Mouse (Mus musculus): Measurements from ENCODE around the gene Mfap1a. TPM values are rescaled to one million over a fixed set of nuclear protein-coding genes. Genes with fewer than 3 reads are reported as not detected.
"Not testable (repeated sequence)": the region's sequence is repeated elsewhere in the genome, so short reads cannot be mapped to it uniquely, and the experiment has no call there.

Mfap1a gene
- polyA plus RNA-seq, 1 experiment from 2014 or later, result 27.5 TPM

GRCm38 (mm10) chr2:121472783-121473182 is 33.7 kb downstream of the Mfap1a start:
- 95% methylated on average over 3 of the region's 3 CpGs for WGBS
- not testable (repeated sequence) for H3K27me3 ChIP-seq (ENCODE audit: control insufficient read depth, insufficient read depth, low read length); H3K9ac ChIP-seq (replicated peaks; ENCODE audit: low read depth, low read length); H3K9me3 ChIP-seq (ENCODE audit: control insufficient read depth, low read depth, low read length); H3K27ac ChIP-seq (ENCODE audit: low read length); H3K4me2 ChIP-seq (replicated peaks; ENCODE audit: low read depth, low read length); H3K36me3 ChIP-seq (ENCODE audit: control insufficient read depth, insufficient read depth, low read length); H3K4me3 ChIP-seq (ENCODE audit: low read depth, low read length); H3K4me1 ChIP-seq (ENCODE audit: control insufficient read depth, insufficient read depth, low read length); ATAC-seq (ENCODE audit: insufficient number of reproducible peaks, insufficient read depth, low FRiP score, low read depth)

DNA sequence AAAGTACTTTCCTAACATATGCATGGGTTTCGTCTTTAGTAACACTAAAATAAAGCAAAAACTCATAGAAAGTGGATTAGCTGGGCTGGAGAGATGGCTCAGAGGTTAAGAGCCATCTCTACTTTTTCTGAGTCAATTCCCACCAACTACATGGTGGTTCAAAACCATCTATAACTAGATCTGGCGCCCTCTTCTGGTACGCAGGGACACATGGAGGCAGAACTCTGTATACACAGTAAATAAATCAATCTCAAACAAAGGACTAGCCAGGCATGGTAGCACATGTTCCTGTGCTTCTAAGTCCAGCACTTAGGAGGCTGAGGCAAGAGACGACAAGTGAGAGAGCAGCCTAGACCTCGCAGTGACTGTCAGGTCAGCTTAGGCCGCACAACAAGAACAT is 37.5 kb downstream of the Mfap1a start:
- not testable (repeated sequence) for ATAC-seq (ENCODE audit: insufficient number of reproducible peaks, insufficient read depth, low FRiP score, low read depth)
- 43% methylated on average over 1 of the region's 6 CpGs for WGBS

DNA sequence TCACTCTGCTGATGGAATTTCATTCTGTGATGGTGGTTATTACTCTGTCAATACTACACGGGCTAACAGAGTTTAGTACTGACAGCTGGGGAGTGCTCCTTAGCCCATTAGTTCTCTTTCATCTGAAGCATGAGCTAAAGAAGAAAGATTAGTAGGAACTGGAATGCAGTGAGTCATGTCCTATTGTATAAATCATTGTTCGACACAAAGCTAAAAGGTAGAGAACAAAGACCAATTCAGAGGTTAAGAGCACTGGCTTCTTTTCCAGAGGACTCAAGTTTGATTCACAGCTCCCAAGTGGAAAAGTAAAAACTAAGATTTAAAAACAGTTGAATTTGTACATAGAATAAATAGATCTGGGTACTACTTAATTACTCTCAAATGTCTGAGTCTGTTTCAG is 46.4 kb downstream of the Mfap1a start:
- 42% methylated on average over 2 of the region's 2 CpGs for WGBS
- Histone ChIP-seq H3K27me3 (ENCODE audit: control insufficient read depth, insufficient read depth, low read length) (no peaks in the 10 kb centered on the region), H3K4me3 (ENCODE audit: low read depth, low read length) (no peak overlapping the region), H3K4me1 (ENCODE audit: control insufficient read depth, insufficient read depth, low read length) (peaks cover 12% of the 10 kb centered on the region; the same call in 1 of the 2 replicates), H3K9ac (replicated peaks; ENCODE audit: low read depth, low read length) (no peak overlapping the region), H3K9me3 (ENCODE audit: control insufficient read depth, low read depth, low read length) (no peaks in the 10 kb centered on the region), H3K4me2 (replicated peaks; ENCODE audit: low read depth, low read length) (no peak overlapping the region), H3K27ac (ENCODE audit: low read length) (no peak overlapping the region), H3K36me3 (ENCODE audit: control insufficient read depth, insufficient read depth, low read length) (no peaks in the 10 kb centered on the region; the same call in 1 of the 2 replicates)
- no peak for ATAC-seq (ENCODE audit: insufficient number of reproducible peaks, insufficient read depth, low FRiP score, low read depth)

More for the DNA sequence above, 37.5 kb downstream of the Mfap1a start:
- H3K36me3 ChIP-seq (ENCODE audit: control insufficient read depth, insufficient read depth, low read length); H3K27me3 ChIP-seq (ENCODE audit: control insufficient read depth, insufficient read depth, low read length); H3K27ac ChIP-seq (ENCODE audit: low read length); H3K4me3 ChIP-seq (ENCODE audit: low read depth, low read length); H3K9ac ChIP-seq (replicated peaks; ENCODE audit: low read depth, low read length); H3K4me2 ChIP-seq (replicated peaks; ENCODE audit: low read depth, low read length); H3K4me1 ChIP-seq (ENCODE audit: control insufficient read depth, insufficient read depth, low read length); H3K9me3 ChIP-seq (ENCODE audit: control insufficient read depth, low read depth, low read length): not testable (repeated sequence)

- Histone ChIP-seq H3K36me3 (ENCODE audit: control insufficient read depth, insufficient read depth, low read length) (peaks cover 14% of the 10 kb centered on the region), H3K4me3 (ENCODE audit: low read depth, low read length) (peak within 1 kb of the TSS; percentile 70), H3K27ac (ENCODE audit: low read length) (peak within 1 kb of the TSS; percentile 76), H3K27me3 (ENCODE audit: control insufficient read depth, insufficient read depth, low read length) (no peaks in the 10 kb centered on the region), H3K9me3 (ENCODE audit: control insufficient read depth, low read depth, low read length) (no peaks in the 10 kb centered on the region), H3K9ac (replicated peaks; ENCODE audit: low read depth, low read length) (peak within 1 kb of the TSS; percentile 41), H3K4me1 (ENCODE audit: control insufficient read depth, insufficient read depth, low read length) (peaks cover 12% of the 10 kb centered on the region; the same call in 1 of the 2 replicates), H3K4me2 (replicated peaks; ENCODE audit: low read depth, low read length) (peak within 1 kb of the TSS; percentile 47)
- ATAC-seq (ENCODE audit: insufficient number of reproducible peaks, insufficient read depth, low FRiP score, low read depth), result peak; percentile 91
- WGBS, result 4% methylated on average over 41 of the region's 41 CpGs
Observed at GRCm38 (mm10) chr2:121456692-121457642, 49.5 kb downstream of the Mfap1a start, which contains the start of gene Serinc4. Gene Serinc4, minus strand, starts transcription at chr2:121456781.

GRCm38 (mm10) chr2:121455534-121455933 is 50.9 kb downstream of the Mfap1a start:
- H3K9me3 ChIP-seq (ENCODE audit: control insufficient read depth, low read depth, low read length), result no peaks in the 10 kb centered on the region
- H3K9ac ChIP-seq (replicated peaks; ENCODE audit: low read depth, low read length), result no peak overlapping the region
- no peaks in the 10 kb centered on the region for H3K27me3 ChIP-seq (ENCODE audit: control insufficient read depth, insufficient read depth, low read length)
- peaks cover 19% of the 10 kb centered on the region for H3K36me3 ChIP-seq (ENCODE audit: control insufficient read depth, insufficient read depth, low read length)
- peaks cover 21% of the 10 kb centered on the region; the same call in 1 of the 2 replicates for H3K4me1 ChIP-seq (ENCODE audit: control insufficient read depth, insufficient read depth, low read length)
- no peak overlapping the region for H3K4me3 ChIP-seq (ENCODE audit: low read depth, low read length)
- 74% methylated on average over 5 of the region's 5 CpGs for WGBS
- ATAC-seq (ENCODE audit: insufficient number of reproducible peaks, insufficient read depth, low FRiP score, low read depth), result no peak
- no peak overlapping the region for H3K4me2 ChIP-seq (replicated peaks; ENCODE audit: low read depth, low read length)
- H3K27ac ChIP-seq (ENCODE audit: low read length), result no peak overlapping the region

DNA sequence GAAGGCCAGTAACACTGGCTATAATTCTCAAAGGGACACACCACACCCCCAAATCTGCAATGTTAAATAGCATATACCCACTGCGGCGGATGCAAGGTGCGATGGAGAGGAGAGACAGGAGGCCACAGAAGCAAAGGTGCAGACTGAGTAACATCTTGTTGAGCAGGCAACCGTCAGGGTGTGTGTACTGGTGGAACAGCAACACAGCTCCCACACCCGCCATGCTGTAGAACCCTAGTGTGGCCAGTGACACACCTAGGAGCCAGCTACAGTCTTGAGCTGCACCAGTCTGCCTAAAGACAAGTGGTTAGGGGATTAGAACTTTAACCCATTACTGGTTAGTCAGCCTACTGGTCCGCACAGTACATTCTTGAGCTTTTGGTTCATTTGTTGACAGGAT is 52.5 kb downstream of the Mfap1a start:
- WGBS, result 86% methylated on average over 6 of the region's 6 CpGs
- Histone ChIP-seq H3K4me1 (ENCODE audit: control insufficient read depth, insufficient read depth, low read length) (peaks cover 25% of the 10 kb centered on the region; the same call in 1 of the 2 replicates), H3K9ac (replicated peaks; ENCODE audit: low read depth, low read length) (no peak overlapping the region), H3K4me3 (ENCODE audit: low read depth, low read length) (no peak overlapping the region), H3K36me3 (ENCODE audit: control insufficient read depth, insufficient read depth, low read length) (peaks cover 19% of the 10 kb centered on the region), H3K4me2 (replicated peaks; ENCODE audit: low read depth, low read length) (no peak overlapping the region), H3K27me3 (ENCODE audit: control insufficient read depth, insufficient read depth, low read length) (no peaks in the 10 kb centered on the region), H3K27ac (ENCODE audit: low read length) (no peak overlapping the region), H3K9me3 (ENCODE audit: control insufficient read depth, low read depth, low read length) (no peaks in the 10 kb centered on the region)
- ATAC-seq (ENCODE audit: insufficient number of reproducible peaks, insufficient read depth, low FRiP score, low read depth), result no peak

- Histone ChIP-seq H3K4me3 (ENCODE audit: low read depth, low read length) (no peak within 1 kb of the TSS), H3K4me2 (replicated peaks; ENCODE audit: low read depth, low read length) (no peak within 1 kb of the TSS), H3K9ac (replicated peaks; ENCODE audit: low read depth, low read length) (no peak within 1 kb of the TSS), H3K27me3 (ENCODE audit: control insufficient read depth, insufficient read depth, low read length) (no peaks in the 10 kb centered on the region), H3K27ac (ENCODE audit: low read length) (no peak within 1 kb of the TSS), H3K36me3 (ENCODE audit: control insufficient read depth, insufficient read depth, low read length) (peaks cover 19% of the 10 kb centered on the region), H3K4me1 (ENCODE audit: control insufficient read depth, insufficient read depth, low read length) (peaks cover 25% of the 10 kb centered on the region; the same call in 1 of the 2 replicates), H3K9me3 (ENCODE audit: control insufficient read depth, low read depth, low read length) (no peaks in the 10 kb centered on the region)
- ATAC-seq (ENCODE audit: insufficient number of reproducible peaks, insufficient read depth, low FRiP score, low read depth), result no peak
- 72% methylated on average over 4 of the region's 4 CpGs for WGBS
Observed at GRCm38 (mm10) chr2:121452990-121453389, 53.5 kb downstream of the Mfap1a start, which contains the start of gene Hypk. Gene Hypk, plus strand, starts transcription at chr2:121453290.

DNA sequence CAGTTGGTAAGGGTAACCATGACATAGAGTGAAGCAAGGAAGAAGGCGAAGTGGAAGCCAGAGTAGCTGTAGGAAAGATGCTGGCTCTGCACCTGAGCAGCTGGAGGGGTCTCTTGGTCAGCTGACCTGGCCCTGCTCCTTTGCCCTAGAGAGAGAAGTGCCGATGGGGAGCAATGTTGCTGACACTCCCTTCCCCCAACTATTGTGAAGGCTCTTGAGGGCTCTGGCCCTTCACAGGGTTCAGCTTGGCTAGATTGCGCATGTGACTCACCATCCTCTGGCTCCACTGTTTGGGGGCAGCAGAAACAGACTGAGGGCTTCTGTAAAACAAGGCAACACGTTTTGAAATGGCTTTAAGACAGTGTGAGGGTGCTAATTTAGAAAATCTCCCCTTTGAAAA is 54.1 kb downstream of the Mfap1a start:
- no peak for ATAC-seq (ENCODE audit: insufficient number of reproducible peaks, insufficient read depth, low FRiP score, low read depth)
- H3K9me3 ChIP-seq (ENCODE audit: control insufficient read depth, low read depth, low read length), result no peaks in the 10 kb centered on the region
- WGBS, result 83% methylated on average over 4 of the region's 4 CpGs
- H3K36me3 ChIP-seq (ENCODE audit: control insufficient read depth, insufficient read depth, low read length), result peaks cover 19% of the 10 kb centered on the region
- H3K4me2 ChIP-seq (replicated peaks; ENCODE audit: low read depth, low read length), result no peak overlapping the region
- H3K9ac ChIP-seq (replicated peaks; ENCODE audit: low read depth, low read length), result no peak overlapping the region
- H3K27ac ChIP-seq (ENCODE audit: low read length), result no peak overlapping the region
- H3K4me1 ChIP-seq (ENCODE audit: control insufficient read depth, insufficient read depth, low read length), result peaks cover 25% of the 10 kb centered on the region; the same call in 1 of the 2 replicates
- H3K4me3 ChIP-seq (ENCODE audit: low read depth, low read length), result no peak overlapping the region
- H3K27me3 ChIP-seq (ENCODE audit: control insufficient read depth, insufficient read depth, low read length), result no peaks in the 10 kb centered on the region

Measured in stomach, embryonic 14.5 days (tissue).